Mouse (Mus musculus): ENCODE data around the gene Coasy. TPM values are rescaled to one million over a fixed set of nuclear protein-coding genes. Genes with fewer than 3 reads are reported as not detected.

Coasy gene
- polyA plus RNA-seq, 1 experiment = 34.1 TPM

DNA sequence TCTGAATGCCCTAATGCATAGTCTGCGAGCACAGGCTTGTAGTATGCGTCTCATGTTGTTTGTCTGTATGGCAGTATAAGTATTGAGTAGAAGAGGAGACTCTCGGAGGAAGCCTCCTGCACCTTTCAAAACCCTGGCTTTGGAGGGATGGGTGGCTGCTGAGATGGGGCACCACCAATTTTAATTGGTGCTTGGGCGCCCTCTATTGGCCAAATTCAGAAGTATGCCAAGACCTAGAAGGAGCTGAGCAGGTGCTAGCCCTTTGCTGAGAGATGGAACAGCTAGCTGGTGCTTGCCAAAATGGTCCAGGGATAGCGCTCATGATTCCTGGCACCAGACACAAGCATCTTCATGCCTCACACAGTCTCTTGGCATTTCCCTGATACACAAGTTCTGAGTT lies 24.5 kb upstream of the Coasy start:
- 17% methylated on average over 5 of the region's 5 CpGs for WGBS

DNA sequence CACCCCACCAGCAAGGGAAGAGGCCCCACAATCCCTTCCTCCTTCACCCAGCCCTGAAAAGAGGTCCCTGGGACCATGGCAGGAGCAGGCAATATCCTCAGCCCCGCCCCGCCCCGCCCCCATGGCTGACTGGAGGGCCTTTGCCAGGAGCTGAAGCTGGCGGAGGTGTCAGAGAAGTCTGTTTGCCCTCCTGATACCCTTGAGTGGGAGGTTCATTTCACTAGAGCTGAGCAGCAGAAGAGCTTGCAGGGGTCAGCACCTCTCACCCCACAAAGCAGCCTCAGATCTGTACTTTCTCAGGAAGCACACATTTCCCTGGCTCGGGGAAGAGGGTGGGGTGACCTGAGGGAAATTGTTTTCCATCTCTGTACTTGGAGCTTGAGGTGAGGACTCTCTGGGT lies 23.6 kb upstream of the Coasy start:
- Histone ChIP-seq H3K27me3 (ENCODE audit: control insufficient read depth, insufficient read depth, low read length) (no peaks in the 10 kb centered on the region), H3K4me1 (ENCODE audit: control insufficient read depth, insufficient read depth, low read length) (peaks cover 33% of the 10 kb centered on the region), H3K4me3 (replicated peaks; ENCODE audit: insufficient read depth, low read depth, low read length) (no peak overlapping the region), H3K27ac (ENCODE audit: insufficient read depth, low read length) (peak overlapping the region; percentile 10; the same call in 1 of the 2 replicates)
- WGBS = 83% methylated on average over 5 of the region's 5 CpGs
- TF ChIP-seq CTCF (IDR thresholded peaks at IDR 0.05; ENCODE audit: borderline replicate concordance, insufficient read depth, low read depth, low read length) (no peak), POLR2A (IDR thresholded peaks at IDR 0.05; ENCODE audit: borderline replicate concordance, insufficient read depth, low read length) (no peak)
- DNase-seq = no peak

More for the DNA sequence above, 24.5 kb upstream of the Coasy start:
- Histone ChIP-seq H3K27ac (ENCODE audit: insufficient read depth, low read length) (peak overlapping the region; percentile 10; the same call in 1 of the 2 replicates), H3K4me1 (ENCODE audit: control insufficient read depth, insufficient read depth, low read length) (peaks cover 24% of the 10 kb centered on the region), H3K4me3 (replicated peaks; ENCODE audit: insufficient read depth, low read depth, low read length) (no peak overlapping the region), H3K27me3 (ENCODE audit: control insufficient read depth, insufficient read depth, low read length) (no peaks in the 10 kb centered on the region)
- TF ChIP-seq CTCF (IDR thresholded peaks at IDR 0.05; ENCODE audit: borderline replicate concordance, insufficient read depth, low read depth, low read length) (peak; percentile 83), POLR2A (IDR thresholded peaks at IDR 0.05; ENCODE audit: borderline replicate concordance, insufficient read depth, low read length) (no peak)
- peak; percentile 87 to 92 for DNase-seq

DNA sequence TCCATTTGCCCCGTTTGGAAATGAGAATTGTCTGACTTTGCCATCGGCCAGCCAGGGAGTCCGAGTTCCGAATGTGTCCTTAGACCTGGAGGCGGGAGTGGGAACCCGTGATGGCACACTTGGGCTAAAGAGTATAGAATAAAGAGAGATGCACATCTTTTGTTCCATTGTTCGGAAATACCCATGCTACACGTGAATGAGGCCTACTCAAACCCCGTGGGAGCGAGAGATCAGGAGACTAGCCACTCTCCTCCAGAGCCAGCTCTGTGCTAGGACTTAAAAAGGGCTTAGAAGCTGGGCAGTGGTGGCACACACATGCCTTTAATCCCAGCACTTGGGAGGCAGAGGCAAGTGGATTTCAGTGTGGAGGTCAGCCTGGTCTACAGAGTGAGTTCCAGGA lies 22.9 kb upstream of the Coasy start:
- peak overlapping the region; percentile 79 for H3K27ac ChIP-seq (ENCODE audit: insufficient read depth, low read length)
- no peaks in the 10 kb centered on the region for H3K27me3 ChIP-seq (ENCODE audit: control insufficient read depth, insufficient read depth, low read length)
- no peak overlapping the region for H3K4me3 ChIP-seq (replicated peaks; ENCODE audit: insufficient read depth, low read depth, low read length)
- no peak for TF ChIP-seq POLR2A (IDR thresholded peaks at IDR 0.05; ENCODE audit: borderline replicate concordance, insufficient read depth, low read length)
- no peak for TF ChIP-seq CTCF (IDR thresholded peaks at IDR 0.05; ENCODE audit: borderline replicate concordance, insufficient read depth, low read depth, low read length)
- DNase-seq = no peak
- H3K4me1 ChIP-seq (ENCODE audit: control insufficient read depth, insufficient read depth, low read length) = peaks cover 40% of the 10 kb centered on the region
- 80% methylated on average over 10 of the region's 10 CpGs for WGBS

DNA sequence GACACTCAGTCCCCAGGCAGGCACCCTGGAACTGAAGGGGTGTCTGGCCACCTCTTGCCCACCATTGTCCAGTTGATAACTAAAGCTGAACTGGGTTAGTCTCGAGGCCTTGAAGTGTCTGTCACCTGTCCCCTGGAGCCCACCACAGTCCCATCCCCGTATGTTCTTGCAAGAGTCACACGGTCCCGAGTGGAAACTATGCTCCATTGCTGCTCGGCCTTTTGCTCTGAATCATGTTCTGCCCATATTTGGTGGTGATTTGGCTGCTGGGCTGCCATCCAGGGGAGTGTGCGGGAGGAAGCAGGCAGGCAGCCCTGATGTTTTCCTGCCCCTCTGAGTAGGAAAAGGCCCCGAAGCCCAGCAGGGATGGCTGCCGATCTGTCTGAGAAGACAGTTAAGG lies 22.2 kb upstream of the Coasy start:
- no peaks in the 10 kb centered on the region for H3K27me3 ChIP-seq (ENCODE audit: control insufficient read depth, insufficient read depth, low read length)
- TF ChIP-seq POLR2A (IDR thresholded peaks at IDR 0.05; ENCODE audit: borderline replicate concordance, insufficient read depth, low read length) (no peak), CTCF (IDR thresholded peaks at IDR 0.05; ENCODE audit: borderline replicate concordance, insufficient read depth, low read depth, low read length) (no peak)
- WGBS = 5% methylated on average over 8 of the region's 8 CpGs
- H3K27ac ChIP-seq (ENCODE audit: insufficient read depth, low read length) = peak overlapping the region; percentile 79
- DNase-seq = peak; percentile 66 to 73
- H3K4me1 ChIP-seq (ENCODE audit: control insufficient read depth, insufficient read depth, low read length) = peaks cover 42% of the 10 kb centered on the region
- H3K4me3 ChIP-seq (replicated peaks; ENCODE audit: insufficient read depth, low read depth, low read length) = no peak overlapping the region

DNA sequence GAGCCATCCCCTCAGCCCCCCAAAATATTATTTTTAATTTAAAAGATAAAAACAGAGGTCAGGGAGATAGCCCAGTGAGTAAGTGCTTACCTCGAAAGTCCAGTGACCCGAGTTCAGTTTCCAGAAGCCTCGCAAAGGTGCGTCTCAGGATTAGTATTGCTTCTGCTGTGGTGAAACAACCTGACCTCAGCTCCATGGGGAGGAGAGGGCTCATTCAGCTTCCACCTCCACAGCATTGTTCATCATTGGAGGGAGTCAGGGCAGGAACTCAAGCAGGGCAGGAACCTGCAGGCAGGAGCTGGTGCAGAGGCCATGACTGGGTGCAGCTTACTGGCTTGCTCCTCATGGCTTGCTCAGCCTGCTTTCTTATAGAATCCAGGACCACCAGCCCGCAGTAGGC lies 21.3 kb upstream of the Coasy start:
- WGBS = 86% methylated on average over 5 of the region's 5 CpGs
- Histone ChIP-seq H3K27me3 (ENCODE audit: control insufficient read depth, insufficient read depth, low read length) (no peaks in the 10 kb centered on the region), H3K27ac (ENCODE audit: insufficient read depth, low read length) (no peak overlapping the region), H3K4me3 (replicated peaks; ENCODE audit: insufficient read depth, low read depth, low read length) (no peak overlapping the region), H3K4me1 (ENCODE audit: control insufficient read depth, insufficient read depth, low read length) (peaks cover 42% of the 10 kb centered on the region)
- no peak for TF ChIP-seq CTCF (IDR thresholded peaks at IDR 0.05; ENCODE audit: borderline replicate concordance, insufficient read depth, low read depth, low read length)
- TF ChIP-seq POLR2A (IDR thresholded peaks at IDR 0.05; ENCODE audit: borderline replicate concordance, insufficient read depth, low read length) = no peak
- DNase-seq = no peak

DNA sequence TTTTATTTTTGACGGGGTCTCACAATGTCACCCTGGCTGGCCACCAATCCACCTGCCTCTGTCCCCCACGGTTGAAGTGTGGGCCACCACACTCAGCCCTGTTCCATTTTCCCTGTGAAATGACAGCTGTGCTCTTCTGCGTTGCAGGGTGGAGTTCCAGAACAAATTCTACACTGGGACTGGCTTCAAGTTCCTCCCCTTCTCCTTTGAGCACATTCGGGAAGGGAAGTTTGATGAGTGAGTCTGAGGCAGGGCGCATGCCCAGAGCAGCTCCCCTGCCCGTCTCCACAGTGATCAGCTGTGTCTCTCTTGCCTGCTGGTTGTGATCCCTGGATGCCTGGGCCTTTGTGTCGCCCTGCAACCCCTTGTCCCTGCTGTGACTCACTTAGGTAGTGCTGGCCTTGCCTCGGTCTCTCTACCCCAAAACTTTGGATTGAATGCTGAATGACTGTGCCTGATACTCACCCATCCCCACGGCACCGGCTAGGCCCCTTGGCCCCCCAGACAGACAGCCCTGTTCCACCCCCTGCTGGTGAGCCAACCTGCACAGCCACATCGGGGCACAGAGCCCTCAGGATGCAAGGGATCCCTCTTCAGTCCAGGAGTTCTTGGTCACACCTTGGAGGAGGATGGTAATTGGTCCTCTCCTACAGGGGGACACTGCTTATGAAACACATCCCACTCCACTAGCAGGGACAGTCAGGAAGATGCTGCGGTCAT lies 20.0 kb upstream of the Coasy start:
- TF ChIP-seq POLR2A (IDR thresholded peaks at IDR 0.05; ENCODE audit: borderline replicate concordance, insufficient read depth, low read length) (no peak), CTCF (IDR thresholded peaks at IDR 0.05; ENCODE audit: borderline replicate concordance, insufficient read depth, low read depth, low read length) (no peak)
- no peak overlapping the region for H3K4me3 ChIP-seq (replicated peaks; ENCODE audit: insufficient read depth, low read depth, low read length)
- 44% methylated on average over 12 of the region's 12 CpGs for WGBS
- no peak for DNase-seq
- no peaks in the 10 kb centered on the region for H3K27me3 ChIP-seq (ENCODE audit: control insufficient read depth, insufficient read depth, low read length)
- peak overlapping the region; percentile 87 for H3K27ac ChIP-seq (ENCODE audit: insufficient read depth, low read length)
- H3K4me1 ChIP-seq (ENCODE audit: control insufficient read depth, insufficient read depth, low read length) = peaks cover 42% of the 10 kb centered on the region

DNA sequence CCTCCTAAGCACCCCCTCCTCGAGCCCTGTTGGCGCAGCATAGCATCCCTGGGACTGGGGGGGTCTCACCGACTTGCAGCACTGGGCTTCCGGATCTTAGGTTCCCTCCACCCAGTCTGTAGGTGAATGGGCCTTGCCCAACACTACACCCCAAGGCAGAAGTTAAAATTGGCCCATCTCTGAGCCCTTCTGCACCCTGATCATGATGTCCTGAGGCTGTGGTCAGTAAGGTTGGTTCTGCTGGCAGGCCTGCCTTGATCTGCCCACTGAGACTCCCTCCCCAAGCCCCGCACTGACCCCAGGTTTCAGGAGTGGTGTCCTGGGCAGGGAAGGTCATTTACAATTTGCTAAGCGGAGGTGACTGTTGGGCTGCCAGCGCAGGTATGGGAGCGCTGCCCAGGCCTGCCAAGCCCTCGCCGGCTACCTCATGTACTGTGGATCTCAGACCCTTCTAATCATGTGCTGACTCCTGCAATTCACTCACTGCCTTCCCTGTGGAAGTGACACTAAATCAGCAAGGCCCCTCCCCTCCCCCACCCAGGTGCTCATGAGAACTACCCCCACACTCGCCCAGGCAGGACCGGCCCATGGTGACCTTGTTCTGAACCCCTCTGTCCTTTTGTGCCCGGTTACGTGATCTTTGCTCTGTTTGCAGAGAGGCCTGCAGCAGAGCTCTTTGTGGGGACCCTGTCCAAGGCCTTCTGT lies 19.2 kb upstream of the Coasy start:
- WGBS = 38% methylated on average over 14 of the region's 14 CpGs
- no peaks in the 10 kb centered on the region for H3K27me3 ChIP-seq (ENCODE audit: control insufficient read depth, insufficient read depth, low read length)
- H3K4me1 ChIP-seq (ENCODE audit: control insufficient read depth, insufficient read depth, low read length) = peaks cover 40% of the 10 kb centered on the region
- H3K27ac ChIP-seq (ENCODE audit: insufficient read depth, low read length) = peak overlapping the region; percentile 87
- TF ChIP-seq CTCF (IDR thresholded peaks at IDR 0.05; ENCODE audit: borderline replicate concordance, insufficient read depth, low read depth, low read length) (no peak), POLR2A (IDR thresholded peaks at IDR 0.05; ENCODE audit: borderline replicate concordance, insufficient read depth, low read length) (no peak)
- no peak overlapping the region for H3K4me3 ChIP-seq (replicated peaks; ENCODE audit: insufficient read depth, low read depth, low read length)
- DNase-seq = no peak

Measured in cerebellum, adult 2 months (tissue).